Mouse (Mus musculus): ENCODE data around the gene Cd5.

DNA sequence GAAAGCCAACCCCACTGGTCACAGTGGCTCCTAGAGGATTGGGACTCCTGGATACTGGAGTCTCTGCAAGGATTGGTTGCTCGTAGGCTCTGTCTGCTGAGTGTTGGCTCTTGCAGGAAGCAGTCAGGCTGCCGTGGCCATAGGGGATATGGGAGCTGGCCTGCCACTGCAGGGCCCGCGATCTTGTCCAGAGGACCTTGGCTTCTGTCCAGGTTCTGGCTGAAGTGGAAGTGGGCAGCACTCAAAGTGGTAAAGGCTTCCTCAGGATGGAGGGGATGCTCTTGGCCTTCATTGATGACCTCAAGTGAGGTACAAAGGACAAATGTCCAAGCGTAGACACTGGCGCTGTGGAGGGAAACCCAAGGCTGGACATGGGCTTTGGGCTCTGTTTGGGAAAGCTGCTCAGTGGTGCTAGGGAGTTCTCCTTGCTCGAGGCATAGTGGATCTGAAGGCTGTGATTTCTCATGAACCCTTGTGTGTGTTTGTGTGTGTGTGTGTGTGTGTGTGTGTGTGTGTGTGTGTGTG is 20.5 kb downstream of the Cd5 start:
- no peak for TF ChIP-seq CTCF (IDR thresholded peaks at IDR 0.05; ENCODE audit: insufficient read depth, low read depth, low read length)
- no peak for TF ChIP-seq POLR2A (IDR thresholded peaks at IDR 0.05; ENCODE audit: insufficient read depth, low read depth, low read length)

All from olfactory bulb, adult 2 months (tissue).